Mouse (Mus musculus) R1 (cell line): Measurements from ENCODE around the gene Srcap.
"Not testable (repeated sequence)": the region's sequence is repeated elsewhere in the genome, so short reads cannot be mapped to it uniquely, and the experiment has no call there.

ENCODE experiments used
- DNase-seq: peaks from one replicate; pipeline ENCODE4 v3.0.0-alpha.2; 2018; ENCODE audit warnings: low read depth, low spot score

Srcap gene

DNA sequence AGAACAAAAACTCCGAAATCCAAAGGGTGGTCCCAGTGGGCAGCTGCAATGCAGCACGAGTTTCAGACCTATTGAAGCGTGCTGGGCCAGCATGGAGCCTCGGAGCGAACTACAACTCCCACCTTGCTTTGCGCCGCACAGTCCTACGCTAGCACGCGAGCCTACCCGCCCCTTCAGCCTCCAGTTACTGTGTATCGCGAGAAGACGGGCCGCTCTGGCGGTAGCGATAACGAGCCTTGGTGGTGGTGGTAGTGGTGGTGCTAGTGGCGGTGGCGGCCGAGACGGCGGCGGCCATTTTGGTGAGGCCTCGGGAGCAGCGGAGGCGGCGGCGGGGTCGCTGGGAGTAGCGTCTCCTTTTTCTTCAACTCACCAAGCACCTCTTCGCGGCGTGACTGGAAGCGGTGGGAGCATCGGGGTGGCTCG, at the start of gene Srcap:
TSS of gene Srcap (plus strand) at position 176 of the 423 bp plus-strand sequence.
- DNase-seq = peak; percentile 99

DNA sequence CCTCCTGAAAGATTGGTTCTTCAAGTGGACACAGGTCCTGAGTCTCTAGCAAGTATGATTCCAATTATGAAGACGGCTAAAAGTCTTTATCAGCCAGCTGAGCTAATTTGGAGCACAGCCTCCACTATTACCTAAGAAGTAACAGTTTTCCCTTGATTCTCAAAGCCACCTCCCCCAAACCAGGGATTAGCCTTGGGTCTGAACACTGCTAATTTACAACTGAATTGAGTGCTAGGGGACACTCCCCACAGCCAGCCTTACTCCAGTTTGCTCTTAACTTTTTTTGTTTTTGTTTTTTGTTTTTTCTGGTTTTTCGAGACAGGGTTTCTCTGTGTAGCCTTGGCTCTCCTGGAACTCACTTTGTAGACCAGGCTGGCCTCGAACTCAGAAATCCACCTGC, 46.6 kb upstream of the Srcap start:
- DNase-seq = peak; percentile 96

DNA sequence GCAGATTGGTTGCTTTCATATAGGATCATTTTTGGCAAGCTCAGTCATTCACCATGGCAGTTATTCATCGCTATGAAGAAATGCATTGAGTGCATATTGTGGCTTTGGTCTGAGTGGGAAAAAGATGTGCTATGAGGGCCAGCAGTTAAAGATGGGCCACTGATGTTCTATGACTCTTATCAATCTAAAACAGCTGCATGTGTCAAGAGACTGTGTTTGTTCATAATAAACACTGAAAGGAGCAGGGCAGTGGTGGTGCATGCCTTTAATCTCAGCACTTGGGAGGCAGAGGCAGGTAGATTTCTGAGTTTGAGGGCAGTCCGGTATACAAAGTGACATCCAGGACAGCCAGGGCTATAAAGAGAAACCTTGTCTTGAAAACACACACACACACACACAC, 46.1 kb upstream of the Srcap start:
- DNase-seq = peak; percentile 58

DNA sequence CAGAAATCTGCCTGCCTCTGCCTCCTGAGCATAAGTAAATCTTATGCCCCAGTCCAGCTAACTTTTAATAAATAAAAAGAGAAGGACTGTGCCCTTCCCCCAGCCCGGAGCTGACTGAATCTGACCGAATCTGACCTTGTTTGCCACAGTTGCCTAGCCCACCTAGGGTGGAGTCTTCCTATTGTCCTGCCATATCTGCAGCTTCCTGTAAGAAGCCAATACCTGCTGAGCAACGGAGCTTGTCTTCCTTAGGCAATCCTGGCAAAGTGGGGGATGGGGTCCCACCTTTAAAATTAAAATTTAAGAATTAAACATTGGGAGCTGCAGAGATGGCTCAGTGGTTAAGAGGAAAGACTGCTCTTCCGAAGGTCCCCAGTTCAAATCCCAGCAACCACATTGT, 45.2 kb upstream of the Srcap start:
- peak; percentile 98 for DNase-seq

DNA sequence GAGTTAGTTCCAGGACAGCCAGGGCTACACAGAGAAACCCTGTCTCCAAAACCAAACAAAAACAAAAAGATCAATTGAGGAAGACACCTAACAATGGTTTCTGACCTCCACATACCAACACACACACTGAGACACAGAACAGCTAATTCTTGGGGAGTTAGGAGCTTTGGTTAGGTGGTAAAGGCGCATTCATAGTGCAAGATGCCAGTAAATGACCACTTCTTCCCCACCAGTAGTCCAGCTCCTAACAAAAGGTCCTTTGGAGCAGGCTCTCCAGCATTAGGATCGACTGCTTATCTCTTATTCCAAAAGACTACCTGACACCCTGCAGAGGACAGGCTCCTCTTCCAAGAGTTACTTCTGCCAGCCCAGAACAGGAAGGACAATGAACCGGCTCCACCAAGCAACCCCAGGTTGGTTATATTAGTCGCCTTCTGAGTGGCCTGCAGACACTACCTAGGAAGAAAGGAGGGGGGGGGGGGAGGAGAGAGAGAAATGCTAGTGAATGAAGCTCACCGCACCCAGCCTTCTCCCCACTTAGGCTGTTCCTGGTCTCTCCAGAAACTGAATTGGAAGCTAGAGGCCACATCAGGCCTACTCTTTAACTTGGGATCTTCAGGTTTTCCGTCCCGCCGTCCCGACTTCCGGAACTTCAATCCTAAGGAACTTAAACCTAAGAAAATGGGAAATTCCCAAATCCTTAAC, 41.6 kb upstream of the Srcap start:
- DNase-seq = no peak

DNA sequence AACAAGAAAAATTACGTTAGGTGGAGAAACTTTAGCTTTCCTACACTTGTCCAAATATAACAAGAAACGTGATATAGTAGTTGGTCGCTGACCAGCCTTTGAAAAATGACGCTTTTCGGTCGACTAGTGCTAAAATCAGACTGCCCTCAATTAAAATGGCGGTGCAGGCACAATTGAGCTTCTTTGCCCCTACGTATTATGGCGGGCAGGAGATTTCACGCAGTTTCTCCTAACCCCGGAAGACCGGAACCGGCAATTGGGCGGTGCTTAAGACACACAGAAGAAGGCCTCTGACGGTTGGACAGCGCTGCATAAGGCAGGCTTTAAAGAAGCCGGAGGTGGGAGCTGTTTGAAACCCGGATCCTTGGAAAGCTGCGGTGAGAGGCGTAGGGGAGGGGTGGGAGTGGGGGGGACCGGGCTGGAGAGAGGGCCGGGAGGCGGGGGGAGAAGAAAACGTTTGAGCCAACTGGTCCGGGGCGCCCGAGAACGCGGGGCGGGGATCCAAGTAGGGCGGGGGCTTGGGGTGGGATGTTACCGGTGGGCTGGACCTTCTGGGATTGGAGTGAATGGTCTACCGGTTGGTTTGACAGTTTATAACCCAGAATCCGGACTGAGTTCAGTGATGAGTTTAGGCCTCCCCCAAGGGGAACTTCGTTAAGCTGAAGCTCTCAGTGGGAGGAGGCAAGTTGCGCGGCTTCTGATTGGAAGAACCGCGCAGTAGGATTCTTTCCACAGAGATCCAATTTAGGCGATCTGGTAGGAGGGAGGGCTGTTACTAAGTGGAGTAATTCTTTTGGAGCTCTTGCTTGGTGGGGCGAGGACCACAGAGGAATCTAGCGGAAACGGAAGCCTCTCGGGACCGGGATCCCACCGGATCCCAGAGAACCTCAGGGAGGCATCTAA, 40.8 kb upstream of the Srcap start:
- DNase-seq = peak; percentile 99

DNA sequence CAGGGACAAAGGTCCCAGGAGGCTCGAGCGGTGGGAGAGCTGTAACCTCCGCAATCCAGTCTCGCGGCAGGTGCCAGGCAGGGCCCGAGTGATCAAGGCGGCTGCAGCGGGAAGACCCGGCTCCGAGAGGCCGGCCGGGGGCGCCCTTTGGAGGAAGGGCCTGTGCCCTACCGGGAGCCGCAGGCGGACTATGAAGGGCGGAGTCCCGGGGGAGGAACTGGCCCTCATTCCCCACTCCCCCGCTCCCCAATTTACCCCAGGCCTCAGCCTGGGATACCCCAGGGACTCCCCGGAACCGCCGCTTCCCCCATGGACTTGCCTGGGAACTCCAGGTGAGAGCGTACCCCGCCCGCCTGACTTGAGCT, 40.2 kb upstream of the Srcap start:
- no peak for DNase-seq

DNA sequence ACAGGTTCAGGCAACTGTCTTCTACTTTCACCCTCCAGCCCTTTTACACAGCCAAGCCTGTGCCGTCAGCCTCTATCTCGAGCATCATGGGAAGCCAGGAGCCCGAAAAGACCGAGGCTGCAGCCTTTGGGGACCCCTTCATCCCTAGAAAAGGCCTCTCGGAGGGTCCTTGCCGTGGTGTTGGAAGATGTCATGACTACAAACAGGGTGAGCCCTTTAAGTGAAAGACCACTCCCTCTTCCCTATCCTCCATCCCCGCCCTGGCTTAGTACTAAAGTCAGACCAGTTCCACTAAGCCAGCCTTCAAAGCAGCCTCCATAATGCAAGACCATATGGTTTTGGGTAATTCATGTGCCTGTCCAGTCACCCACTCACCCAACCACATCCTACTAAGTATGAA, 39.7 kb upstream of the Srcap start:
- DNase-seq = peak; percentile 41

DNA sequence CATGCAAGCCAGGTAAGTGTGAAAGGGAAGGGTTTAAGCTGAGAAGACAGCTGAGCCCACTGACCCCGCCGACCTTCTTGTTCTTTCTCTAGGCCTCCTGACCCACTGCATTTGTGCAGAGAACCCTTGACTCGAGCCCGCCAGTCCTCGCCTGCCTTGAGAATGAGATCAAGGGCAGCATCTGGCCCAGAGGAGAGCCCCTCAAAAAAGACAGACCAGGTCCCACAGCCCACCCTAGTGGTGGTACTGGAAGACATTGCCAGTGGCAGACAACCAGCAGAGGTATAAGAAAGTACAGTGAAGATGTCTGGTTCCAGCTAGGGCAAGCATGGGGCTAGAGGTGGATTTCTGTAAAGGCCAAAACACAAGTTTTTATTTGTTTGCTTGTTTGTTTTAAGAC, 38.1 kb upstream of the Srcap start:
- DNase-seq = peak; percentile 56

DNA sequence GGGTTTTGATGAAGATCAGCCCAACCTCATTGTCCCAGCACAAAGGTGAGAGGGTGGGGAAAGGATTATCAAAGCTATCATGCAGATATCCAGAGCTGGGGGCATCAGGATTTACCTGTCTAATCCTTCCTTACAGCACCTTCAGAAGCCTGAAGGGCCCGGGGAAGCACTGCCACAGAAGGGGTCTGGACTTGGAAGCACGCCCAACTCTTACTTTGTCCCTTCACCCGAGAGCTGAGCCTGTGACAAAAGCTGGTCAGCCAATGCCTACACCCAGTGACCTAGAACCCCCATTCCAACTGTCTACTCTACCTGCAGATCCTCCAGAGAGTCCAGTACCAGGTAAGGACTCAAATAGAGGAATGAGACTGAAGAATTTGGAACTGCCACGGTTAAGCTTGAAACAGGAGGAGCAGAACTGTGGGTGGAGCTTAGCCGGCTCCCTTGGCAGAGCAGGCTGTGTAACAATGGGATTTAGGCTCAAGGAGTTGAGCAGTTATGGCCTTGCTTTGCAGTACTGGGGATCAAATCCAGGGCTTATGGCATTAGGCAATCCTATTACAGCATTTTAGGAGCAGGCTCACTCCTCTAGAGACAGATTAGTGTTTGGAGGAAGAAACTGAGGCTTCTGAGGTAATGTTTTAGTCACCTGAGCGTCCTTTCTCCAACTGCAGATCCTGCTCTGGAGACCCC, 37.3 kb upstream of the Srcap start:
- DNase-seq = peak; percentile 20

DNA sequence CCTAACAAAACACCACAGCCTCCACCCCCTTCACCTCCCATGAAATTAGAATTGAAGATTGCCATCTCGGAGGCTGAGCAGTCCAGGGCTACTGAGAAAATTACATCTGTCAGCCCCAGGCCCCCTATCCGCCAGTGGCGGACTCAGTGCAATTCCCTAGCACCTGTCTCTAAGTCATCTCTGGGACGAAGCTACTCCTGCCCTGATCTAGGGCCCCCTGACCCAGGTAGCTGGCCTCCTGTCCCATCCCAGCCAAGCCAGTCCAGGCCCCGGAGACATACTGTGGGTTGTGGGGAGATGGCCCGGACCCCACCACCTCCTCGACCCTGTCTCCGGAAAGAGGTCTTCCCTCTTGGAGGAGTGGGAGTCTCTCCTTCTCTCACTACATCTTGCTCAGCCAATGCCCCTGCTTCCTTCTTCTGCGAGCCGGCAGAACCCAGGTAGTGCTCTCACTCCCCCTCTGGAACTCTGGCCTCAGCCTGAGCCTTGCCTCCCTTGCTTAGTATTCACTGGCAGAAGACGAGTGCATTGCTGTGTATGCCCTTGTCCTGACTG, 36.5 kb upstream of the Srcap start:
- no peak for DNase-seq

DNA sequence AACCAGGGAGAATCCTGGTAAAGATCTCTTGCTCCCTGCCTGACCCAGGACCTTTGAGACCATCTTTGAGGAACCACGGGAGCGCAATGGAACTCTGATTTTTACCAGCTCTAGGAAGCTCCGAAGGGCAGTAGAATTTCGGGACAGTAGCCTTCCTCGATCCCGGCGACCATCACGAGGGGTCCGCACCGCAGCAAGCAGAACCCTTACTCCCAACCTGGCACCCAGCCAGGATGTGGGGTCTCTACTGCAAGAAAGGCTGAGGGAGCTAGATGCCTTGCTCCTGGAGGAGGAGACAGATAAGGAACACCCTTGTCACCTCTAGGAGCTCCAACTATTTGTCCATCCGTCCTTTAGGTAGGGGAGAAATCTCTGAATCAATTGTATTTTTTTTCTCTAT, 35.4 kb upstream of the Srcap start:
- DNase-seq = no peak

DNA sequence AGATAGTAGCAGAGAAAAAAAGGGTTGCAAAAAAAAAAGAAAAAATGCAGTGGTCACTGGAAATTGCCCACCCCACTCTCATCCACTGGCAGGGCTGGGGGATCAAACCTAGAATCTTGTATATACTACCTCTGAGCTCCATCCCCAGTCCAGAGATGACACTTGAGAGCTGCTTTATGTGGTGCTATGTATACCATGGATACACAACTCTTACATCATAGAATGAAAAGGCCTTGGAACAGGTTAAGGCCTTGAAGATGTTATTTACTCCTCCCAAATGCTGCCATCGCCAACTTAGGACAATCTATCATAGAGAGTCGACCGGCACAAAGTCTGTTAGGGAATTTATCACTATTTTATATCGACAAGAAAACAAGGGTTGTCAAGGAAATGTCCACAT, 34.9 kb upstream of the Srcap start:
- no peak for DNase-seq

DNA sequence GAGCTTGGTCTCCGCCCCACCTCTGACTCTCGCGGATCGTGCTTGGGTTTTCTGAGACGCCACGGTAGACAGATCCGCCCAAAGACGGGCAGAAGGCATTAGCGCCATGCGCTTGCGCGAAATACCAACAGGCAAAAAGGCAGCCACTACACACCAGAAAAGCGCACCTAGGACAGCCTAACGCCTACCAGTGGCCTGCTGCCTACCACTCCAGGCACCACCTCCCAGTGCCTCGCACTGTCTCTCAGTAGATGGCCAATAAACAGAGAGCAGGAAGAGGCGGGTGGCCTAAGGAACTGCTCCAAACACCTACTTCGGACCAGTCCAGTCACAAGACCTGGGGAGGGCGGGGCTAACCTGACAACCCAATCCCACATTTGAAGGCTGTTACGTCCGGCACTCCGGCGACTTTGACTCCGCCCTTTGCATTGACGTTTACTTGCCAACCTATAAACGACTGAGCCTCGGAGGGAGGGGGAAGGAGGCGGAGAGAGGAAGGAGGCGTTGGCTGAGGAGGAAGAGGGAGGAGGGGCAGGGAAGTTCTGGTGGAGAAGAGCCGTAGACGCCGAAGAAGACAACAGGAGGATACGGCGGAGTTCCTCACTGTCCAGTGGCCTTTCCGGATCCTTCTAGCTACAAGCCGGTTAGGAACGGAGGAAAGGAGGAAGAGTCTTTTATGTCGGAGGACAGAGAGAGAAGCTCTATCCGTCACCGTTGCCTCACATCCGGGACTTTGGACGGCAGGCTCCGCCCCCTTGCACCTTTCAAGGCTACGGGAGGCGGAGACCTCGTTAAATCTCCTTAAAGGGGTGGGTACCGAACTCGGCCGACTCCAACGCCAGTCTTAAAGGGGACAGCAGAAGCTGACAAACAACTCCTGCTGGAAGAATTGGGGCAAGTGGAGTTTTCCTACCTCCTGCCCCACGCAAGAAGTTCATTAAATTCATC, 33.8 kb upstream of the Srcap start:
- peak; percentile 100 for DNase-seq

DNA sequence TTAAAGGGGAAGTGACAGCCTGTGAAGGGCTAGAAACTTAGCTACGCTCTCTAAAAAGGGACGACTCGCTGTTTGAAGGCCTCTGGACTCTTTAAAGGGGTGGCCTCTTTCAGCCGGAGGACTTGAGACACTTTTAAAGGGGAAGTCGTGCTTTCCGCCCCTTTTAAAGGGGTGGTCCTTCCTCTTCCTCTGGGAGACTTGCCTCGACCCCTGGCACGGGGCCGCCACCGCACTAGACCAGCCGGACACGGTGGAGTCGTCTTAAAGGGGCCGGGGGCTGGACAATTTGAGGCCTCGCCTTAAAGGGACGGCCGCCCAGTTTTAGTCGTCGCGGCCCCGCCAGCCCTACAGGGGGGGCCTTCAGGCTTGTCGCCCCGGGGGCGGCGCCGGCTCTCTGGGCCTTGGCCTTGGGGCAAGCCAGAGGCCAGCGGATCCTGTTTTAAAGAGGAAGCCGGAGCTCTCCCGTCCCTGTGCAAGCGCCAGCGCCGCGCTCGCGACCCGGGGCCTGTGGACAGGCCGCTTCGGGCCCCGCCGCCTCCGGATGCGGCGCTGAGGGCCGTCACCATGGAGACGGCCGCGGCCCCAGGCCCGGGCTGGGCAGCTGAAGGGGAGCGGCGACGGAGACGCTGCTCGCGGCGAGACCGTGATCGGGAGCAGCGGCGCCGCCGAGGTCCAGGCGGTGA, 33.0 kb upstream of the Srcap start, which contains the start of gene Fbrs:
TSS of gene Fbrs (plus strand) at position 565 of the 683 bp plus-strand sequence.
- peak; percentile 97 for DNase-seq

DNA sequence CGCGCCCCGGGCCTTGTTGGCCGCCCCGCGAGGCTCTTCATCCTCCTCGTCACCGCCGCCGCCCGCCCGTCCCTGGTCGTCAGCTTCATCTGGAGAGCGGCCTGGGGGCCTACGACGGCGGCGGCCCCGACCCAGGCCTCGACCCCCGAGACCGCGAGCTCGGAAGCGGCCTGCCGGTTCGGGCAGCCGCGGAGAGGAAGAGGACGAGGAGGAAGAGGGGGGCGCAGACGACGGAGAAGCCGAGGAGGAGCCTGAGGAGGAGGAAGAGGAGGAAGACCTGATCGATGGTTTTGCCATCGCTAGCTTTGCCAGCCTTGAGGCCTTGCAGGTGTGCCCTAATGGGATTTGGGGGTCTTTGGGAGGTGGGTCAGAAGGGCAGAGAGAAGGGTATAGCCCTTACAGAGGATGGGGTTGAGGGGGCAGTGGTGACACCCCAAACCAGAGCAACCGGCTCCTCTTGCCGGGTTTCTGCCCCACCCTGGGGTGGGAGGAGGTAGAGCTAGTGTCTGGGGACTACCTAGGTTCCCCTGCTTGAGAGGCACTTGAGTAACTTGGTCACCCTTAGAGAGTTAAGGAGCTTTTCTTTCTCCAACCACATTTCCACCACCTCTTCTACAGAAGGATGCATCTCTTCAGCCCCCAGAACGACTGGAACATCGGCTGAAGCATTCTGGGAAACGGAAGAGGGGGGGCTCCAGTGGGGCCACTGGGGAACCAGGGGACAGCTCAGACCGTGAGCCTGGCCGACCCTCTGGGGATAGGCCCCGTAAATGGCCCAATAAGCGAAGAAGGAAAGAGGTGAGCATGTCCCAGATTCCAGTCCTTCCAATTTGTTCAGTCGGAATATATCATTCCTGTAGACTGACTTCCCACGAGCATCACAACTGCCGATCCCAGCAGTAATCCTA, 32.2 kb upstream of the Srcap start:
- no peak for DNase-seq

DNA sequence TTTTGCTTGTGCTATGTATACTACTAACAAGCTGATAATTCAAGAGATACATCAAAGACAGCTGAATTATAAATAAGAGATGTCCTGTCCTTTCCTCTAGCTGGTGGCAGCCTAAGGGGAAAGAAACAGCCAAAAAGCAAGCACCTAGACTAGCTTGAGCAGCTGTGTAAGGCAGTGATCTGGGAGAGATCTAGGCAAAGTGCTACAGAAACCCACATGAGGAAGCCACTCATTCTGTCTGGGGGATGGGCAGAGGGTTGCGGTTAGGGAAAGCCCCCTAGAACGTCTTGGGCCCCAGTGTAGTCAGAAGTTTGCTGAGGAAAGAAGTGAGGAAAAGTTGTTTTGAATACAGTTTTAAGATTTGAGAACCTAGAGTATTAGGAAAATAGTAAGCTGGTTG, 31.5 kb upstream of the Srcap start:
- no peak for DNase-seq

DNA sequence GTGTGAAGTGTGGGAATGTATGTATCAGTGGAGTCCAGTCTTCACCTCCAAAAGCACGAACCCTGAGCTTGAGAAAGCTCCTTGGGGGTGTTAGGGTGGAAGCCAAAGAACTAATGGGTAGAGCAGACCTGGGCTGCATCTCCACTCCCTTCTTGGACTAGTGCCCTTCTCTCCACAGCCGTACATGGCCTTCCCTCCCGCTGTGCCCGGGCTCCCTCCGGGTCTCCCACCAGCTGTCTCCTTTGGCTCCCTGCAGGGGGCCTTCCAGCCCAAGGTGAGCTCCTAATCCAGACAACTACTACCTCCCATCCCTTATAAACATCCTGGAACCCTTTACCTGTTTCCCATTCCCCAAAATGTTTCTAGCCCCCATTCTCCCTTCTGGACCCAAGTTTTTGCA, 26.4 kb upstream of the Srcap start:
- no peak for DNase-seq

DNA sequence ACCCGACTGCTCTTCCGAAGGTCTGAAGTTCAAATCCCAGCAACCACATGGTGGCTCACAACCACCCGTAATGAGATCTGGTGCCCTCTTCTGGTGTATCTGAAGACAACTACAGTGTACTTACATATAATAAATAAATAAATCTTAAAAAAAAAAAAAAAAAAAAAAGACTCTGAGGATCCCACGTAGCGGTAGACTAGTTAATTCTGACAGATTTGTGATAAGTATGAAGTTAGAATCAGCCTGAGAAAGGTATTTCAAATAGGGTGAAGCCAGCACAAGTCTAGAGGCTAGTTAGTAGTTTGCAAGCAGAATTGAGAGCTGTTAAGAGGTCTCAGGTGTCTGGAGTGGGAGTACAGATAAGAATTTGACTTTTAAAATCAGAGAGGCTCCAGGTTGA, 23.4 kb upstream of the Srcap start:
- not testable (repeated sequence) for DNase-seq
